Mouse (Mus musculus) cerebellum, adult 2 months (tissue): ENCODE results near the gene Pglyrp2. TPM values are rescaled to one million over a fixed set of nuclear protein-coding genes. Genes with fewer than 3 reads are reported as not detected.
A peak's percentile ranks its signal among the peaks of the same experiment; 100 is the strongest.

Source experiments
- DNase-seq, 2 experiments: peaks; one replicate each; pipeline ENCODE4 v3.0.0; 2021
- H3K27ac ChIP-seq: fragments of 200-500 bp; 2 replicates; pipeline ENCODE4 v1.5.1; 2012; ENCODE audit warnings: low read length, control low read depth, inconsistent platforms; ENCODE audit not compliant: insufficient read depth
- H3K27me3 ChIP-seq: fragments of 200-500 bp; 2 replicates; pipeline ENCODE4 v1.6.1; 2012; ENCODE audit warnings: inconsistent platforms, mild to moderate bottlenecking, low read length, moderate library complexity; ENCODE audit not compliant: control insufficient read depth, insufficient read depth
- H3K4me1 ChIP-seq: fragments of 200-500 bp; 2 replicates; pipeline ENCODE4 v1.6.1; 2011; ENCODE audit warnings: low read length; ENCODE audit not compliant: control insufficient read depth, insufficient read depth
- H3K4me3 ChIP-seq: fragments of 200-500 bp; replicated peaks from 2 replicates; pipeline ENCODE3; 2011; ENCODE audit warnings: mild to moderate bottlenecking, low read depth, low read length, control low read depth; ENCODE audit not compliant: insufficient read depth
- CTCF ChIP-seq: fragments of 200-500 bp; IDR thresholded peaks from 2 replicates; pipeline ENCODE4 v1.5.1; 2011; ENCODE audit warnings: low read depth, mild to moderate bottlenecking, control low read depth, low read length, moderate library complexity, borderline replicate concordance; ENCODE audit not compliant: insufficient read depth
- POLR2A ChIP-seq: fragments of 200-500 bp; IDR thresholded peaks from 2 replicates; pipeline ENCODE4 v1.6.1; 2011; ENCODE audit warnings: low read length, control low read depth, borderline replicate concordance; ENCODE audit not compliant: insufficient read depth
- WGBS: fragments of 180-500 bp; shearing (Covaris S2); methylation state at CpG from one replicate; pipeline ENCODE4 v1.1.7; 2018; 5-methylcytosine and 5-hydroxymethylcytosine counted together
- polyA plus RNA-seq: library from polyadenylated mRNA; depleted of rRNA; stranded (reverse); fragments of >200 nt; gene quantifications from 2 replicates; pipeline ENCODE4 v1.2.3, GENCODE M21; 2012

The Pglyrp2 gene
- polyA plus RNA-seq, 1 experiment, result not detected

DNA sequence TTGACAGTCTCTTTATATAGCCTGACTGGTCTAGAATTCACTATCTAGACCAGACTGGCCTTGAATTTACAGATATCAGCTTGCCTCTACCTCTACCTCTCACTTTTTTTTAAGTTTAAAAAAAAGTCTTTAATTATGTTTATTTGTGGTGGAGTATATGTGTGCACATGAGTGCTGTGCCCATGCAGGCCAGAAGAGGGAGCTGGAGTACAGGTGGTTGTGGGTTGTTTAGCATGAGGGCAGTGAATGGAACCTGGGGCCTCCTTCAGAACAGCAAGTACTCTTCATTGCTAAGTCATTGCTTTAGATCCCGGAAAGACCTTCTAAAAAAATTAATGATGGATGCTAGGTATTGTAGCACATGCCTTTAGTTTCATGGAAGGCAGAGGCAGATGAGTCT lies 25.1 kb upstream of the Pglyrp2 start:
- WGBS, result 95% methylated on average over 1 of the region's 1 CpGs

GRCm38 (mm10) chr17:32447195-32447594 lies 23.2 kb upstream of the Pglyrp2 start:
- Histone ChIP-seq H3K4me1 (no peaks in the 10 kb centered on the region), H3K27ac (no peak overlapping the region), H3K27me3 (no peaks in the 10 kb centered on the region; the same call in 1 of the 2 replicates), H3K4me3 (no peak overlapping the region)
- TF ChIP-seq CTCF (no peak), POLR2A (no peak)
- DNase-seq, result no peak

More for the DNA sequence above, 25.1 kb upstream of the Pglyrp2 start:
- H3K27me3 ChIP-seq, result no peaks in the 10 kb centered on the region; the same call in 1 of the 2 replicates
- H3K4me3 ChIP-seq, result no peak overlapping the region
- H3K4me1 ChIP-seq, result no peaks in the 10 kb centered on the region
- no peak overlapping the region for H3K27ac ChIP-seq
- TF ChIP-seq POLR2A (no peak), CTCF (no peak)
- no peak for DNase-seq

GRCm38 (mm10) chr17:32445016-32445415 lies 21.0 kb upstream of the Pglyrp2 start:
- 10% methylated on average over 5 of the region's 5 CpGs for WGBS

DNA sequence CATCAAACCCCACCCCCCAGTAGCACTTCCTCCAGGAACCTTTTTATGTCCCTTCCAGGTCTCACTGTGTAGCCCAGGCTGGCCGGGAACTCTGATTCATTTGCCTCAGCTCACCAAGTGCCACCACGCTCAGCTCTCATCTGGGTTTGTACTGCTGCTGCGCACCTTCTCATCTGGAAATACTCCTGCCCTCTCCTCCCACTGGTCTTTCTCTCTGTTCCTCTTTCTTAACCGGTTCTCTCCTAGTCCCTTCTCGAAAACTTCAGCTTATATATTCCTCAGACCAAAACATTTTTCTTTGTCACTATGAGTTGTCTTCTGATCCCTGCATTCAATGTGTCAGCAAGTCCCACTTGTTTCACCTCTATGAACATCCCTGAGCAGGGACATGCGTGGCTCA lies 19.3 kb upstream of the Pglyrp2 start:
- no peak overlapping the region for H3K27ac ChIP-seq
- no peak for DNase-seq
- H3K4me1 ChIP-seq, result no peaks in the 10 kb centered on the region
- no peaks in the 10 kb centered on the region; the same call in 1 of the 2 replicates for H3K27me3 ChIP-seq
- 80% methylated on average over 6 of the region's 6 CpGs for WGBS
- TF ChIP-seq CTCF (no peak), POLR2A (no peak)
- no peak overlapping the region for H3K4me3 ChIP-seq

More at GRCm38 (mm10) chr17:32445016-32445415, 21.0 kb upstream of the Pglyrp2 start:
- no peak for DNase-seq
- H3K27me3 ChIP-seq, result no peaks in the 10 kb centered on the region; the same call in 1 of the 2 replicates
- no peak overlapping the region for H3K27ac ChIP-seq
- H3K4me3 ChIP-seq, result no peak overlapping the region
- TF ChIP-seq POLR2A (no peak), CTCF (no peak)
- H3K4me1 ChIP-seq, result no peaks in the 10 kb centered on the region

GRCm38 (mm10) chr17:32437106-32437505 lies 13.1 kb upstream of the Pglyrp2 start:
- TF ChIP-seq CTCF (no peak), POLR2A (no peak)
- DNase-seq, result no peak
- 88% methylated on average over 4 of the region's 4 CpGs for WGBS
- no peaks in the 10 kb centered on the region for H3K4me1 ChIP-seq
- H3K27ac ChIP-seq, result no peak overlapping the region
- no peaks in the 10 kb centered on the region for H3K27me3 ChIP-seq
- H3K4me3 ChIP-seq, result no peak overlapping the region

GRCm38 (mm10) chr17:32435151-32435550 lies 11.2 kb upstream of the Pglyrp2 start:
- WGBS, result 55% methylated on average over 5 of the region's 5 CpGs

DNA sequence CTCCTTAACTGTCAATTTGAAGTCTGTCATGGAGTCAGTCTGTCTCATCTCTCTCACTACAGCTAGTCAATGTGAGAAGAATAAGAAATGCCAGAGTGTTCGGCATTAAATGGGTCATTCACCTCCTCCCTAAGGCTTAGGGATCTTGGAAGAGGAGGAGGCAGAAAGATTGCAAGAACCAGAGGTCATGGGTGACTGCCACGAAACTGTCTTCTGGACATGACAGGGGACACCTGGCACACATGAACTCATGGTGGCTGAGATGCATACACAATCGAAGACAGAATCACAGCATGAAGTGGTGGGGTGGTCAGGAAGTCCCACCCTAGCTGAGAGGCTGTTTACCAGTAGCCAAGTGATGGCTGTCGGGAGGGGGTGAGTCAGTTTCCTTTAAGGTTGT lies 10.4 kb upstream of the Pglyrp2 start:
- 59% methylated on average over 4 of the region's 4 CpGs for WGBS
- Histone ChIP-seq H3K27ac (no peak overlapping the region), H3K4me1 (no peaks in the 10 kb centered on the region), H3K27me3 (no peaks in the 10 kb centered on the region), H3K4me3 (no peak overlapping the region)
- no peak for TF ChIP-seq POLR2A
- no peak for TF ChIP-seq CTCF
- no peak for DNase-seq

More at GRCm38 (mm10) chr17:32435151-32435550, 11.2 kb upstream of the Pglyrp2 start:
- no peak for DNase-seq
- TF ChIP-seq CTCF (no peak), POLR2A (no peak)
- Histone ChIP-seq H3K27me3 (no peaks in the 10 kb centered on the region), H3K27ac (no peak overlapping the region), H3K4me1 (no peaks in the 10 kb centered on the region), H3K4me3 (no peak overlapping the region)

- H3K4me3 ChIP-seq, result no peak overlapping the region
- no peaks in the 10 kb centered on the region for H3K4me1 ChIP-seq
- TF ChIP-seq POLR2A, result no peak
- 0 out of 2 replicates have a peak, but pooled peaks have one; percentile 12 for TF ChIP-seq CTCF
- WGBS, result 63% methylated on average over 3 of the region's 3 CpGs
- DNase-seq, result peak in 1 of 2 experiments; percentile 4
- no peaks in the 10 kb centered on the region; the same call in 1 of the 2 replicates for H3K27me3 ChIP-seq
- H3K27ac ChIP-seq, result no peak overlapping the region
Measured at GRCm38 (mm10) chr17:32431972-32432371, 8.0 kb upstream of the Pglyrp2 start.

DNA sequence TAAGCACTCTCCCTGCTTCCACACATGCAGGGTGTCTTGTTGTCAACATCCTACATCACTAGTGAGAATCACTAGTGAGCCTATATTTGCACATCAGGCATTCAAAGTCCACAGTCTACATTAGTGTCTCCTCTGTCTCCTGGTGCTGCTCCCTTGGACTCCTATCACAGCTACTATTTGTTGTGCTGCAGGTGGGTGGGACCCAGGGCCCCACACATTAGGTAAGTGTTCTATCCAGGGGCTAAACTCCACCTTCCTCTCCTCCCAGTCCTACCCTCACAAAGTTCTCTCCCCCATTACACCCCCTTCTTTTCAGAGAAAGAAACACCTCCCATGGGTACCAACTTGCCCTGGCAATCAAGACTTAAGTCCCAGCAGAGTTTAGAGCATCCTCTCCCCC lies 2.6 kb upstream of the Pglyrp2 start:
- DNase-seq, result no peak

More for the DNA sequence above, 2.6 kb upstream of the Pglyrp2 start:
- Histone ChIP-seq H3K27me3 (no peaks in the 10 kb centered on the region; the same call in 1 of the 2 replicates), H3K4me1 (no peaks in the 10 kb centered on the region), H3K4me3 (no peak overlapping the region), H3K27ac (no peak overlapping the region)
- no peak for TF ChIP-seq CTCF
- TF ChIP-seq POLR2A, result no peak
